Mouse (Mus musculus): ENCODE measurements around the gene Fam192a. TPM values are rescaled to one million over a fixed set of nuclear protein-coding genes. Genes with fewer than 3 reads are reported as not detected.

Gene Fam192a
- polyA plus RNA-seq, 1 experiment from 2014 or later: 40.9 TPM

DNA sequence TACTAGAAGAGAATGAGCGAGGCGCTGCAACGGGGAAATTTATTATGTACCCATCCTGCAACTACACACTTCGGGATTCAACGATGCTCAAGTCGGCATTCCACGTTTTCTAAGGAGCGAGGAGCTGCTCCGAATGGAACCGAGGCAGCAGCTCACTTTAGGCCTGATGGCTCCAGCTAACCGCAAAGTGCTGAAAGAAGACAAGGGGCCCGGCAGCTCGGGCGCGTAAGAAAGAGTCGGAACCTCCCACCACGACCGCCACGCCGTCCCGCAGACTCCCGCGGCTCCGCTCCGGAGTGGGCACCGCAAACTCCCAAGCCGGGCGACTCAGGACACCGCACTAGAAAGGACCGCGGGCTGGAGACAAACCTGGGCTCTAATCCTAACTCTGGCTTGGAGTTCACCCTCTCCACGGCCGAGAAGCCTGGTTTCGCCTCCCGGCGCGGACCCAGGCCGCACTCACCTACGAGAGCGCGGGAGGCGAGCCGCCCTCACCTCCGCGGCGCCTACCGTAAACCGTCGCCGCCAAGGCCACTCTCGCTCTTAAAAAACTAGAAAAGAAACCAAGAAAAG is 677 bp downstream of the Fam192a start:
- WGBS: under 1% methylated on average over 51 of the region's 51 CpGs
- no peaks in the 10 kb centered on the region for H3K9me3 ChIP-seq (ENCODE audit: low read length)
- TF ChIP-seq EP300 (IDR thresholded peaks at IDR 0.05) (peak; percentile 22; the same call in 1 of the 2 replicates), CTCF (IDR thresholded peaks at IDR 0.05) (no peak)

DNA sequence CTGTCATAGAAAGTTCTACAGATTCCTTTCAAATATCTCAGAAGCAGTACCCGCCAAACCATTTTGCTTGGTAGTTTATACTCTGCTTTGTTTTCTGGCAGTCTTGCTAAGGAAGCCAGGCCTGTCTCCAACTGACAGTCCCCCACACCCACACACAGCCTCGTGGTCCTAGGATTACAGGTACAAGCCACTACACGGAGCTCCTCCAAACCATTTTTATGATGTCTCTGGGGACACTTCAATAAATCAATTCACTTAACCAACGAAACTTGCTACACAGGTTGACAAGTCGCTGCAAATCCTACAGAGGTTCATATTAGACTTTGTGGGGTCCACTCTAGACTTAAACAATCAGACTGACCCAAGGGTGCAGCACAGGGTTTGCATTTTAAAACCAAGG is 1.3 kb downstream of the Fam192a start:
- H3K27ac ChIP-seq (ENCODE audit: low read length): peak overlapping the region; percentile 98
- peak overlapping the region; percentile 80 for H3K4me2 ChIP-seq (replicated peaks; ENCODE audit: low read depth, low read length)
- WGBS: 19% methylated on average over 5 of the region's 5 CpGs
- TF ChIP-seq EP300 (IDR thresholded peaks at IDR 0.05): no peak
- no peak for TF ChIP-seq CTCF (IDR thresholded peaks at IDR 0.05)
- no peaks in the 10 kb centered on the region for H3K36me3 ChIP-seq (ENCODE audit: insufficient read depth, low read length)
- H3K4me3 ChIP-seq (ENCODE audit: low read depth, low read length): peak overlapping the region; percentile 99
- DNase-seq (ENCODE audit: low spot score) (no peak), ATAC-seq (no peak)
- H3K27me3 ChIP-seq (replicated peaks; ENCODE audit: insufficient read depth, low read length): no peaks in the 10 kb centered on the region
- H3K9ac ChIP-seq (replicated peaks; ENCODE audit: low read depth): peak overlapping the region; percentile 91
- peaks cover 8% of the 10 kb centered on the region; the same call in 1 of the 2 replicates for H3K4me1 ChIP-seq (ENCODE audit: insufficient read depth, low read depth, low read length)
- H3K9me3 ChIP-seq (ENCODE audit: low read length): no peaks in the 10 kb centered on the region

More for the DNA sequence above, 677 bp downstream of the Fam192a start:
- DNase-seq (ENCODE audit: low spot score) (no peak), ATAC-seq (peak; percentile 15)
- Histone ChIP-seq H3K27me3 (replicated peaks; ENCODE audit: insufficient read depth, low read length) (no peaks in the 10 kb centered on the region), H3K4me3 (ENCODE audit: low read depth, low read length) (peak overlapping the region; percentile 99), H3K36me3 (ENCODE audit: insufficient read depth, low read length) (no peaks in the 10 kb centered on the region), H3K9ac (replicated peaks; ENCODE audit: low read depth) (peak overlapping the region; percentile 91), H3K27ac (ENCODE audit: low read length) (peak overlapping the region; percentile 98), H3K4me1 (ENCODE audit: insufficient read depth, low read depth, low read length) (peaks cover 8% of the 10 kb centered on the region; the same call in 1 of the 2 replicates), H3K4me2 (replicated peaks; ENCODE audit: low read depth, low read length) (peak overlapping the region; percentile 80)

DNA sequence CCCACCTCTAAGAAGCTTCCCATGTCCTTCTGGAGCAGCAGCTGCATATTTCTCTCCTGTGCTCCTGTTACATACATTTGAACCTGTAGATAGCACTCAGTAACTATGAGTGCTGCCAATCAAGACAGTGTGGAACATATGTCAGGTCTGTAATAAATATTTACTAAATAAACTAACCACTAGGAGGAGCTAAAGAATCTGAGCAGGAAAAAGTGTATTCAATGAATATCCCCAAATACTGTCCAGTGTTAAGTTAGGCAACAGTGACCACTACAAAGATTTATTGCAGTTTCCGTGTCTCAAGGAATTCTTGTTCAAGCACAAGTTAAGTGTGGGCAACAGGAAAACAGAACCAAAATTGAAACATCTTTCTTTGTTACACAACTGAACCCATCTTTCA is 7.6 kb downstream of the Fam192a start:
- no peaks in the 10 kb centered on the region for H3K4me1 ChIP-seq (ENCODE audit: insufficient read depth, low read depth, low read length)
- no peak overlapping the region for H3K4me3 ChIP-seq (ENCODE audit: low read depth, low read length)
- no peak overlapping the region for H3K9ac ChIP-seq (replicated peaks; ENCODE audit: low read depth)
- no peaks in the 10 kb centered on the region for H3K36me3 ChIP-seq (ENCODE audit: insufficient read depth, low read length)
- ATAC-seq (peak; percentile 38; the same call in 1 of the 2 replicates), DNase-seq (ENCODE audit: low spot score) (peak; percentile 64)
- H3K27ac ChIP-seq (ENCODE audit: low read length): no peak overlapping the region
- H3K27me3 ChIP-seq (replicated peaks; ENCODE audit: insufficient read depth, low read length): no peaks in the 10 kb centered on the region
- no peaks in the 10 kb centered on the region for H3K9me3 ChIP-seq (ENCODE audit: low read length)
- no peak overlapping the region for H3K4me2 ChIP-seq (replicated peaks; ENCODE audit: low read depth, low read length)
- TF ChIP-seq EP300 (IDR thresholded peaks at IDR 0.05): no peak
- TF ChIP-seq CTCF (IDR thresholded peaks at IDR 0.05): peak; percentile 50
- WGBS: 31% methylated on average over 1 of the region's 1 CpGs

DNA sequence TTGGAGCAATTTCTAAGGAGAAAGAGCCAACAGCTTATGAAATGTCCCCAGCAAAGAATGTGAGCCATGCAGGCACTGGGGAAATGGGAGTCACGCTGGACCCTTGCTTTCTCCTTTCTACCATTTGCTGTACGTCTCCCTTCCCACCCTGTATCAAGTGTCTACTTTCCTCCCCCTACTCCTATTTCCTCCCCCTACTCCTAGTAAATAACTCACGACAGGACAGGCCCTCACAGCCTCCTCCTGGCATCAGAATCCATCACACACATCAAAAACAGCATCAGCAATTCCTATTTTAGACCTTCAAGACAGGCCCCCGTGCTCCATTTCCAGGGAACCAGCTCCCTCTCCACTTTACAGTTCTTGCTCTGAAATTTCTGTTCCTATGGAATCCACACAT is 10.1 kb downstream of the Fam192a start:
- DNase-seq (ENCODE audit: low spot score) (no peak), ATAC-seq (no peak)
- H3K9me3 ChIP-seq (ENCODE audit: low read length): no peaks in the 10 kb centered on the region
- no peak overlapping the region for H3K4me2 ChIP-seq (replicated peaks; ENCODE audit: low read depth, low read length)
- WGBS: 75% methylated on average over 4 of the region's 4 CpGs
- TF ChIP-seq EP300 (IDR thresholded peaks at IDR 0.05) (no peak), CTCF (IDR thresholded peaks at IDR 0.05) (no peak)
- H3K4me3 ChIP-seq (ENCODE audit: low read depth, low read length): no peak overlapping the region
- H3K9ac ChIP-seq (replicated peaks; ENCODE audit: low read depth): no peak overlapping the region
- H3K27ac ChIP-seq (ENCODE audit: low read length): no peak overlapping the region
- H3K4me1 ChIP-seq (ENCODE audit: insufficient read depth, low read depth, low read length): no peaks in the 10 kb centered on the region
- no peaks in the 10 kb centered on the region for H3K27me3 ChIP-seq (replicated peaks; ENCODE audit: insufficient read depth, low read length)
- H3K36me3 ChIP-seq (ENCODE audit: insufficient read depth, low read length): peaks cover 6% of the 10 kb centered on the region; the same call in 1 of the 2 replicates

DNA sequence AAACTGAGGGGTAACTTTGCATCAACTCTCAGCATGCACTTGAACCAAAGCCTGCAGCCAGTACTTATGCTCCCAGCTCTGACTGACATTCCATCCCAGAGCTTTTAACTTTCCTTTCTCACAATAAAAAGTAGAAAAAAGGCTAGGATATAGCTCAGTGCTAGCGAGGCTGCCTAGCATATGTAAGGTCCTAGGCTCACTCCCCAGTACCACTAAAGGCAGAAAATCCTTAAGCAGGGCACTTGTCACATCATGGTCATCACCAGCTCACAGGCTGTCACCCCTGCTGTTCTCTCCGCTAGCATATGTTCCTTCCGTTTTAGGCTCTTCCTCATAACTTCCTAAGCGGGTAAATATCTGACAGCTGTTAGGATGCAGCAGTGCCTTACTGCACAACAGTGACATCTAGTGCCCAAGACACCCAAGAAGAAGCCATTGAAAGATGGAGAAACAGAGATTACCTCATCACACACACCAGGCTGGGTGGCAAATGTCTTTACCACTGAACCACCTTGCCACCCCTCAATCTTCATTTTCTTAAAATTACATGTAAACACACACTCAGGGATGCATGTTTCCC is 17.5 kb downstream of the Fam192a start:
- no peaks in the 10 kb centered on the region for H3K4me1 ChIP-seq (ENCODE audit: insufficient read depth, low read depth, low read length)
- TF ChIP-seq EP300 (IDR thresholded peaks at IDR 0.05) (no peak), CTCF (IDR thresholded peaks at IDR 0.05) (peak; percentile 77)
- peaks cover 35% of the 10 kb centered on the region; the same call in 1 of the 2 replicates for H3K36me3 ChIP-seq (ENCODE audit: insufficient read depth, low read length)
- H3K4me2 ChIP-seq (replicated peaks; ENCODE audit: low read depth, low read length): no peak overlapping the region
- ATAC-seq (peak; percentile 32; the same call in 1 of the 2 replicates), DNase-seq (ENCODE audit: low spot score) (peak; percentile 70)
- H3K27me3 ChIP-seq (replicated peaks; ENCODE audit: insufficient read depth, low read length): no peaks in the 10 kb centered on the region
- H3K9me3 ChIP-seq (ENCODE audit: low read length): no peaks in the 10 kb centered on the region
- no peak overlapping the region for H3K27ac ChIP-seq (ENCODE audit: low read length)
- 43% methylated on average over 4 of the region's 4 CpGs for WGBS
- no peak overlapping the region for H3K4me3 ChIP-seq (ENCODE audit: low read depth, low read length)
- no peak overlapping the region for H3K9ac ChIP-seq (replicated peaks; ENCODE audit: low read depth)

DNA sequence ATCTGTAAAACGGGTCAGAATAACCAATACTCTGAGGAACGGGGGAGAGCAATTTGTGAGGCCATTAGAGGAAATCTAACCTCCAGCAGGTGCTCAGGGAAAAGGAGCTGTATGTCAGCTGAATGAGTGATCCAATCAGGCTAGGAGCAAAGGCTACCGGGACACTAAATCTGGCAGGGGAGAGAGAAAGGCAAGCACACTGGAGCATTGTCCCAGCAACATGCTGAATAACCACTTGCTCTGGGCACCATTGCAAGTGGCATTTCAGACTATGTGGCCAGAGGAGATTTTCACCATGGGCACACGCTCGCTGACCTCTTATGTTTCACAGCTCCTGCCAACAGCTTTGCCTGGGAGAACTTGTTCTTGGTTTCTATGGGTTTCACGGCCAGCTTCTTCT is 19.2 kb downstream of the Fam192a start:
- H3K27me3 ChIP-seq (replicated peaks; ENCODE audit: insufficient read depth, low read length): no peaks in the 10 kb centered on the region
- TF ChIP-seq CTCF (IDR thresholded peaks at IDR 0.05) (no peak), EP300 (IDR thresholded peaks at IDR 0.05) (no peak)
- H3K4me2 ChIP-seq (replicated peaks; ENCODE audit: low read depth, low read length): no peak overlapping the region
- no peaks in the 10 kb centered on the region for H3K4me1 ChIP-seq (ENCODE audit: insufficient read depth, low read depth, low read length)
- peaks cover 36% of the 10 kb centered on the region; the same call in 1 of the 2 replicates for H3K36me3 ChIP-seq (ENCODE audit: insufficient read depth, low read length)
- 91% methylated on average over 6 of the region's 6 CpGs for WGBS
- ATAC-seq: no peak
- H3K4me3 ChIP-seq (ENCODE audit: low read depth, low read length): no peak overlapping the region
- H3K27ac ChIP-seq (ENCODE audit: low read length): no peak overlapping the region
- no peak overlapping the region for H3K9ac ChIP-seq (replicated peaks; ENCODE audit: low read depth)
- no peaks in the 10 kb centered on the region for H3K9me3 ChIP-seq (ENCODE audit: low read length)
- DNase-seq (ENCODE audit: low spot score): no peak

Measured in lung, postnatal 0 days (tissue).